Mouse (Mus musculus) cerebellum, adult 9-10 months (tissue): ENCODE measurements around the gene Tns1.

Source experiments
- DNase-seq: peaks from one replicate; pipeline ENCODE4 v3.0.0; 2022

Gene Tns1

DNA sequence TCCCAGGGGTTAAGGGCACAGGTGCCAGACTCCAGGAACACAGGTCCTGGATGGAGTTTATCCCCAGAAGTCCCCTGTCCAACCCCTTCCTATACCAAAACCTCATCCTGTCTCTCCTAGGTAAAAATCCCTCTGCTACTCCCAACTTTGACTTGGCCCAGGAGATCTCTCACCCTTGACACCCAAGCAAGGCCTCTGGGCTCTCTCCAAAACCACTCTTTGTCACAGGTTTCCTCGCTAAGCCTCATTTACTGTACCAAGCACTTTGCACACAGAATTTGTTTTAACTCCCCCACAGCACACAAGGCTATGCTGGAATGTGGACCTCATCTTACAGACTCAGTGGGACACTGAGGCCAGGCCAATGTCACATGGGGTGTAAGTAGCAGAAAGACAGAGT, 94.0 kb downstream of the Tns1 start:
- no peak for DNase-seq

GRCm38 (mm10) chr1:74029669-74030068, 94.6 kb downstream of the Tns1 start:
- no peak for DNase-seq

DNA sequence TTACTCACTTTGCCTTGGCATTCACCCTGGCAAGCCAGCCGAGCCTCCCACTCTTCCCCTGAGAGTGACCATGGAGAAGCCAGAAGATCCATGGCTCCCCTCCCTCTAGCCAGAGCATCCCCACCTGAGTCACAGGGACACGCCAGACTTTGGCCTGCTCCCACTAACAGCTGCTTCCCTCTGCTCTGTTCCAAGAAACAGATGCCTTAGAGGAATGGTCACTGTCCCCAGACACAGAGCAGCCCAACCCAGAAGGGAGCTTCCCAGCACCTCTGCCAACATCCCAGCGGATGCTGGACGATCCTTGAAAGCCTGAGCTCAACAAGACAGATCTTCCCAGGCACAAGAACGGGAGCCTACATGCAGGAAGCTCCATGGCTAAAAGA, 95.4 kb downstream of the Tns1 start:
- DNase-seq = no peak

DNA sequence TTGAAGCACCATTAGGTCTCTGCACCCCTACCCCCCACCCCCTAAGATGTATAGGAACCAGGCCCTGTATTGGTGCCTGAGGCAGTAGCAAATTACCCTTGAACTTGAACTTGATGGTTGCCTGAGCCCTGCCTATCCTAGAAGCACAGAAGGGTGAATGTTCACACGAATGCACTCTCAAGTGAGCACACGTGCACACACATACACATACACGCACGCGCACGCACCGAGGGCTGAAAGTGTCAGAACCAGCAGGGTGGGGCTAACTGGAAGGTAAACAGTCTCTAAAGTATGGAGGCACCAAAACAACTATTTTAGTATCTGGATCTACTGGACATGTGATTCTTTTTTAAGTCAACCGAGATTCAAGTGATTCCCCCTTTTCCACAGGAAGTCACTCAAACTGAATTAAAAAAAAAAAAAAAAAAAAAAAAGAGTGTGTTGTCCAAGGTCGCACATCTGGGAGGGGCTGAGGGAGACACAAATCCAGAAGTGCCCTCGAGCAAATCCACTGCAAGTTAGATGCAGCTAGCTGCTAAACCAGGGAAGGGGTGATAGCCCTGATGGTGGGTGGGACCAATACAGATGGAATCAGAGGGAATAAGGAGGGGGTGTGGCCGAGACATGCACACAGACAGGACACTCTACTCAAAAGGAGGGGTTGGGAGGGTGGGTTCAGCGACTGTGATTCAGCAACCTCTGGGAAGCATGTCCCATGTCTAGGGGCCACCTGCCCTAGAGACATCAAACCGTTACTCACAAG, 96.0 kb downstream of the Tns1 start:
- DNase-seq = no peak

- no peak for DNase-seq
Measured at GRCm38 (mm10) chr1:74027559-74028091, 96.6 kb downstream of the Tns1 start.

DNA sequence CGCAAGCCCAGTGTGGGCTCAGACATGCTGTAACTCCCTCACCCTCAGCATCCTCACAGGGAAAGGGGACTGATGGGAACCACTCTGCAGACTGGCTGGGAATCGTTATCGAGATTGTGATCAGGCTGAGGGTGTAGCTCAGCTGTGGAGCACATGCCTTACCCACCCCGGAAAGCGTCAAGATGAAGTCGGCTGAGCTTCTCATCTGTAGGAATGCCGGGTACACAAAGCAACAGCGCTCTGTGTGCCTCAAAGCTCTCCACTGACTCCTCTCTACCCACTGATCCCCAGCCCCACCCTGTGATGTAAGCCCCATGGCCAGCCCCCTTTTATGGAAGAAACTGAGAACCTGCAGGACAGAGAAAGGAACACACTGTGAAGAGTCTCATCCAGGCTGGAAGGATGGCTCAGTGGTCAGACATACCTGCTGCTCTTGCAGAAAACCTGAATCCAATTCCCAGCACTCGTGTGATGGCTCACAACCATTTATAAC, 97.5 kb downstream of the Tns1 start:
- no peak for DNase-seq

GRCm38 (mm10) chr1:74025651-74026226, 98.5 kb downstream of the Tns1 start:
- DNase-seq = no peak

DNA sequence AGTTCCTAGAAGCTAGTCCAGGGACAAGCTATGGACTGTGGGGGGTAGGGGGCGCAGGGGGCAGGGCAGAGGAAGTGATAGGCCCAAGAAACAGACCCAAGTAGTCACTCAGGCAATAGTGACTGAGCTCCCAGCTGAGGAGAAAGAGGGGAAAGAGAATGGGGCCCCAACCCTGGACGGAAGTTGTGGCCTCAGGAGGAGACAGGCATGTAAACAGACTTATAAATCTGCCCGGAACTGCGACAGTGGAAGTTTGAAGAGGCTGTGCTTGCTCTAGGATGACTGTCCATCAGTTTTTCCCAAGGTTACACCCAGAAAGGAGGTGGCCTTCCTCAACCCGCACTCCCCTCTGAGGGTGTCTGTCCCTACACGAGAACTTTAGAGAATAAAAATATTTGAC, 99.0 kb downstream of the Tns1 start:
- no peak for DNase-seq

GRCm38 (mm10) chr1:74024452-74025190, 99.6 kb downstream of the Tns1 start:
- no peak for DNase-seq

DNA sequence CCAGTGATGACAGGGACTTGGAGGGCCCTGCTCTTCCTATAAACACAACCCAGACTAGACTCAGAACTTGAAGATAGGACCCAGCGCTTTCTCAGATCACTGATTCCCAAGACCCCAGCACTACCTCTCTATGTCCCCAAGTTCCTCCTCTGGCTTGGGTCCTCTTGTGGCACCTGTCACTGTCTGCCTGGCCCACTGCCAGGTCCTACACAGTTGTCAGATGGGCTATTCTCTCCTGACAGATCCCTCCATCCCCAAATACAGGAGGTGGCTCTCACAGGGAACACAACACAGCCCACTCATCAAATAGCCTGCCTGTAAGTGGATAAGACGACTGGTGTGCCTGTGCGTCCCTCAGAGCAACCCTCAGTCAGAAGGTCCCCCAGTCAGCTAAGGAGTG, 101.3 kb downstream of the Tns1 start:
- no peak for DNase-seq

DNA sequence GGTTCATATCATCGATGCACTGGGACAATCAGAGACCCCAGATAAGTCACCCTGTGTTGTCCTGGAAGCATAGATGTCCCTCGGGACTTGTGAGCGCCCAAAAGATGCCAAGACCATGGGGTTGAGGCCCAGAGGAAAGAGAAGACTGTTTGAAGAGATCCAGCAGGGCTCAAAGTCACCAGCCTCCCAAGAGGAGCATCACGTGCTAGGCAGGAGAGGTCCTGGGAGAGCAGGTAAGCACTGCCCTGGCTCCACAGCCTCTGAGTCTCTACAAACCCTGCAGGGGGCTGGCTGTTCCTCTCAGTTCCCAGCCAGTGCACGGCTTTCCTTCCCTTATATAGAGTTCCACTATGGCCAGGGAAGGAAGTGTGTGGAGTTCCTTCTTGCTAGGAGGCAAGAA, 101.7 kb downstream of the Tns1 start:
- no peak for DNase-seq

- no peak for DNase-seq
Measured at GRCm38 (mm10) chr1:74020235-74020634, 104.0 kb downstream of the Tns1 start.

GRCm38 (mm10) chr1:74017399-74018172, 106.7 kb downstream of the Tns1 start:
- no peak for DNase-seq

DNA sequence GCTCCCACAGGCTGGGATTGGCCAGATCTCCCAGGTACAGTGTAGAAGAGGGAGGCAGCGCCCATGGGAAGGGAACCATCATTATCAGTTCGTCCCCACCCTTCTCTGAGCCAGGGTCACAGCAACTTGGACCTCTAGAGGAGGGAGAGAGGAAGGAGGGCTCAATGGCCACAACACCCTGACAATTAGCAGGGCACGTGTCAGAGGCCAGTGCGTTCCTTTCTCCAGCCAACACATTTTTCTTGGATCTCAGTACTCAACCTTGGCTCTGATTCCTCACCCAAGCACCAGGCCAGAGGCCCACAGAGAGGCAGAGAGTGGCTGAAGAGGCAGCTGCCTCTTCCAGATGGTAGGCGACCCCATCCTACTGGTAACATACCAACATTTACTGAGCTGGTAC, 107.6 kb downstream of the Tns1 start:
- no peak for DNase-seq

GRCm38 (mm10) chr1:74015513-74016234, 108.6 kb downstream of the Tns1 start:
- DNase-seq = no peak

GRCm38 (mm10) chr1:74014538-74015327, 109.5 kb downstream of the Tns1 start:
- DNase-seq = no peak

- DNase-seq = no peak
Measured at GRCm38 (mm10) chr1:74013296-74014031, 110.8 kb downstream of the Tns1 start.

DNA sequence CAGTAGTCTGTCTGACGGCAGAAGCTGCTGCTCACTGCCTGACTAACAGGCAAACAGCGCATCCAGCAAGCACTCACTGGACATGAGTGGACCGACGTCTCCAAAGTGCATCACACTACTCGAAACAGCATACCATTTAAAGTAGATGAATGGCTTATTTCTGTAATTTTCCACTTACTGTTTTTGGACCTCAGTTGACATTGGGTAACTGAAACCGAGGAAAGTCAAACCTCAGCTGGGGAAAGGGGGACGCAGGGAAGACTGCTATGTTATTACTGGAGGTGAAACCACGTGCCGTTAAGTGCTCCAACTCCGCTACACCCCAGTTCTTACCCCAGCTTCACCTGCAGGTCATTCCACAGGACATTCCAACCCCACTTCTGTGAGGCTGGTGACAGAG, 111.5 kb downstream of the Tns1 start:
- no peak for DNase-seq

DNA sequence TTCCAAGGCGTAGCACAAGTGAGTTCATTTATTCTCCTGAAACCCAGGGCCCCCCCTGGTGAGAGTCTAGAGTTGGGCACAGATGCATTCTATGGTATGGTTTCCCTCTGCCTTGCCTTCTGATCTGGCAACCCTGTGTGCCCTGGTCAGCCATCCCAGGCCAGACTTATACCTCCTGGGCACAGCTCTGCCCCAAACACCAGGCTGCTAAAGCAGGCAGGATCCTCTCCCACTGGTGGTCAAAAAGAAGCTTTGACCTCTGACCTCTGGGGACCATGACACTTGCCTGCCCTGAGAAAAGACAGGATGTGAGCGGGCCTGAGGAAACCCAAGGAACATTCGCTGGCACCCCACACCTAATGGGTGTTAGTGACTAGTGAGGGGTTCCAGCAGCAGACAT, 114.8 kb downstream of the Tns1 start:
- DNase-seq = no peak

DNA sequence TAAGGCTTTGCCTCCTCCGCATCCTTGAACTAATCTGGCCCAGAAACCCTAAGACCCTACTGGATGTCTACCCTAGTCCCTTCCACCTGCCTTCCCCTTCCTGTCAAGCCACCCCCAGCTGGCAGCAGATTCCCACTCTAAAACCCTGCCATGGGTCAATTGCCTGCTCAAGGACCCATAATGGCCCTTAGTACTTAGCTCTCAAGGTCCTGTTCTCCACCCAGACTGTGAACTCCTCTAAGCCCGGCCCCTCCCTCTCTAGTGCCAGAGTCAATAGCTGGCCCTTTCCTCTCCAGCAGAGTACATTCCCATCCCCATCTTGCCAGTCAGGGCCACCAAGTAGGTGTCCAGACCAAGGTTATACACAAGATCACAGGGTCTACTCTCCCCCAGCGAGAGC, 115.3 kb downstream of the Tns1 start:
- DNase-seq = no peak

DNA sequence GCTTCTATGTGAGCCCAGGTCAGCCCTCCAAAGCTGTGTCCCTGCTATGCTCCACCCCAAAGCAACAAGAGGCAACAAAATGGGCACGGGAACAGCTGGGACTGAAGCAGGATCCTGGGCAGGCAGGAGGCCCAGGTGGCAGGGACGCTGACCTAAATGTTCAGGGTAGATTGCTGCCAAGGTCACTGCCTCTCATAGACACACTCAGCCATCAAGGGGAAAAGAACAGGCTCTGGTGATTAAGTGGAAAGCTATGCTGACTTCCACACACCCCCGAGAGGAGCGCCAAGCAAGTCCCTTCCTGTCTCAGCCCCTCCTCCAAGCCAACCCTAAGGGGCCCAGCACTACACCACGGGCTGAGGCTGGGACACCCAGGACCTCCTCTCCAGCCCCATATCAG, 115.8 kb downstream of the Tns1 start:
- DNase-seq = peak; percentile 14
